Mouse (Mus musculus) megakaryocyte, embryonic 14.5 days (primary cell): ENCODE measurements around the gene Cyp4f14. TPM values are rescaled to one million over a fixed set of nuclear protein-coding genes. Genes with fewer than 3 reads are reported as not detected.
"Not testable (repeated sequence)": the region's sequence is repeated elsewhere in the genome, so short reads cannot be mapped to it uniquely, and the experiment has no call there.

ENCODE experiments used
- H3K27me3 ChIP-seq: replicated peaks from 2 replicates; pipeline ENCODE3; 2012; ENCODE audit warnings: inconsistent platforms
- H3K36me3 ChIP-seq: replicated peaks from 2 replicates; pipeline ENCODE3; 2012; ENCODE audit warnings: low read length, inconsistent platforms, mixed read lengths
- H3K4me1 ChIP-seq: 2 replicates; pipeline ENCODE4 v1.6.1; 2012; ENCODE audit warnings: inconsistent platforms
- H3K4me3 ChIP-seq: replicated peaks from 2 replicates; pipeline ENCODE3; 2012; ENCODE audit warnings: moderate library complexity, mild to moderate bottlenecking, inconsistent platforms
- H3K9me3 ChIP-seq: 2 replicates; pipeline ENCODE4 v1.6.1; 2012; ENCODE audit warnings: inconsistent platforms
- FLI1 ChIP-seq: IDR thresholded peaks from 2 replicates; pipeline ENCODE4 v1.6.1; 2012; ENCODE audit warnings: low read length, inconsistent platforms, mixed read lengths
- GATA1 ChIP-seq: IDR thresholded peaks from 3 replicates; pipeline ENCODE4 v1.6.1; 2012; ENCODE audit warnings: mixed read lengths, low read length, inconsistent platforms, borderline replicate concordance
- polyA plus RNA-seq: library from polyadenylated mRNA; stranded (reverse); fragments of >175 nt; gene quantifications from 2 replicates; pipeline ENCODE4 v1.2.3, GENCODE M21; 2012; ENCODE audit warnings: low replicate concordance; ENCODE audit not compliant: insufficient read depth

Gene Cyp4f14
- polyA plus RNA-seq, 1 experiment = not detected

DNA sequence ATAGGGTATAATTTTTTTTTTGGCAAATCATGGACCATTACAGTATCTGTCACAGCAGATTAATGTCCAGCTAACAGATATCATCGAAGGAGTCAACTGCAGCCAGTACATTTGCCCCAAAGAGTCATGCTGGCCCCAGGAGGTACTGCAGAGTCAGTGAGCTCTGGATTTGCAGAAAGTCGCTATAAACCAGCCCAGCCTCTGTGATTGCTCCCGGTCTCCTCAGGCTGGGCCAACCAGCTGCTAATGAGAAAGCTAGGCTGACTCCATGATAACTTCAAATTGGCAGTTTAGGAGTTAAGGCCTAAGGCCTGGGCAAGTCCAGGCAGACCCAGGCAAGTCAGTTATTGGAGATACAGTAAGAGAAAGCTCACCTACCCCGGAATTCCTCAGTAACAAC lies 45.1 kb downstream of the Cyp4f14 start:
- TF ChIP-seq FLI1 = no peak
- TF ChIP-seq GATA1 = no peak
- Histone ChIP-seq H3K4me1 (no peaks in the 10 kb centered on the region), H3K27me3 (peaks cover 11% of the 10 kb centered on the region), H3K36me3 (no peaks in the 10 kb centered on the region), H3K9me3 (peaks cover 5% of the 10 kb centered on the region), H3K4me3 (no peak overlapping the region)

DNA sequence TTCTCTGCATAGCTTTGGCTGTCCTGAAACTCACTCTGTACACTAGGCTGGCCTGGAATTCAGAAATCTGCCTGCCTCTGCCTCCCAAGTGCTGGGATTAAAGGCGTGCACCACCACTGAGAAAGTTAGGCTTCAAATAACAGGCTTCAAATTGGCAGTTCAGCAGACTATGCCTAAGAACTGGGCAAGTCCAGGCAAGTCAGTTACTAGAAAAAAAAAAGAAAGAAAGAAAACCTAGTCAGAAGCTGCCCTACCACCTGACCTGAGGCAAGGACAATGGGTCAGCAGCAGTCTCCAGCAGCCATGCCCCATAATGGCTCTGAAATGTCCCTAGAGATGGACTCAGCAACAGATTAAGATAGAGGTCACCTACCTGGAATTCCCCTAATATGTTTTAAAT lies 45.7 kb downstream of the Cyp4f14 start:
- H3K4me1 ChIP-seq = no peaks in the 10 kb centered on the region

DNA sequence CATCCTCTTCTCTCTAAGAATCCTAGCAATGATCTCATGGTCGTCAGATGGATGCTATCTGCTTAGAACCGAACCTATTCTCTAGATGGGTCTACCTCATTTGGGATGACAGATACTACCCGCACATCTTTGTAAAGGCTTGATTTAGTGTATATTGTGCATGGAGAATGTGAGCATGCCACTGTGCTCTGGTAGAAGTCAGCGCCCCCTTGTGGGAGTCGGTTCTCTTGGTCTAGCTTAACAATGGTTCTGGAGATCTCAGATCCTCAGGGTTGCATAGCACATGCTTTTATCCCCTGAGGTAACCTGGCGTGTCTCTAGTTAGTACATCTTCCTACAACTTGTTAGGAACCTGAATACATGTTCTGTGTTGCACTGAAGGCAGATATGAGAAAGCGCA lies 49.9 kb downstream of the Cyp4f14 start:
- H3K4me1 ChIP-seq, H3K9me3 ChIP-seq, H3K27me3 ChIP-seq, H3K36me3 ChIP-seq, H3K4me3 ChIP-seq: not testable (repeated sequence)

More for the DNA sequence above, 45.7 kb downstream of the Cyp4f14 start:
- TF ChIP-seq GATA1 (no peak), FLI1 (no peak)
- H3K9me3 ChIP-seq = peaks cover 5% of the 10 kb centered on the region
- no peak overlapping the region for H3K4me3 ChIP-seq
- H3K27me3 ChIP-seq = peaks cover 6% of the 10 kb centered on the region
- H3K36me3 ChIP-seq = no peaks in the 10 kb centered on the region

DNA sequence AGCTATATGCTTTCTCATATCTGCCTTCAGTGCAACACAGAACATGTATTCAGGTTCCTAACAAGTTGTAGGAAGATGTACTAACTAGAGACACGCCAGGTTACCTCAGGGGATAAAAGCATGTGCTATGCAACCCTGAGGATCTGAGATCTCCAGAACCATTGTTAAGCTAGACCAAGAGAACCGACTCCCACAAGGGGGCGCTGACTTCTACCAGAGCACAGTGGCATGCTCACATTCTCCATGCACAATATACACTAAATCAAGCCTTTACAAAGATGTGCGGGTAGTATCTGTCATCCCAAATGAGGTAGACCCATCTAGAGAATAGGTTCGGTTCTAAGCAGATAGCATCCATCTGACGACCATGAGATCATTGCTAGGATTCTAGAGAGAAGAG lies 60.4 kb downstream of the Cyp4f14 start:
- not testable (repeated sequence) for H3K4me1 ChIP-seq, H3K27me3 ChIP-seq, H3K4me3 ChIP-seq, H3K9me3 ChIP-seq, H3K36me3 ChIP-seq

Other genes starting within 250 kb of the Cyp4f14 start
- gene Cyp4f15, start 231.7 kb downstream of the Cyp4f14 start, polyA plus RNA-seq = not detected in 2 replicates
- 0.16 TPM in 1 of 2 replicates, not detected in the other for gene Zfp871, start 129.1 kb downstream of the Cyp4f14 start, polyA plus RNA-seq
- not detected in 2 replicates for gene Zfp811, start 107.4 kb downstream of the Cyp4f14 start, polyA plus RNA-seq
- 0.11 TPM in 1 of 2 replicates, not detected in the other for gene Zfp799, start 87.1 kb downstream of the Cyp4f14 start, polyA plus RNA-seq
- gene Zfp870, start 25.7 kb downstream of the Cyp4f14 start, polyA plus RNA-seq = not detected in 2 replicates
- 18.1 and 31.7 TPM in 2 replicates for gene Cyp4f13, start 30.1 kb upstream of the Cyp4f14 start, polyA plus RNA-seq
- 0.04 TPM in 1 of 2 replicates, not detected in the other for gene Zfp472, start 48.5 kb upstream of the Cyp4f14 start, polyA plus RNA-seq
- 0.26 TPM in 1 of 2 replicates, not detected in the other for gene Zfp952, start 75.8 kb upstream of the Cyp4f14 start, polyA plus RNA-seq
- 1.4 TPM in 1 of 2 replicates, not detected in the other for gene Zfp763, start 116.1 kb upstream of the Cyp4f14 start, polyA plus RNA-seq
- gene 4921501E09Rik, start 150.7 kb upstream of the Cyp4f14 start, polyA plus RNA-seq = not detected in 2 replicates
- not detected in 2 replicates for gene Zfp563, start 172.0 kb upstream of the Cyp4f14 start, polyA plus RNA-seq
- gene Morc2b, start 222.3 kb upstream of the Cyp4f14 start, polyA plus RNA-seq = not detected in 2 replicates